Mouse (Mus musculus) cerebellum, adult 2 months (tissue): Measurements from ENCODE around the gene Ggt7.

Source experiments
- CTCF ChIP-seq: fragments of 200-500 bp; IDR thresholded peaks from 2 replicates; pipeline ENCODE4 v1.5.1; 2011; ENCODE audit warnings: low read depth, mild to moderate bottlenecking, control low read depth, low read length, moderate library complexity, borderline replicate concordance; ENCODE audit not compliant: insufficient read depth
- POLR2A ChIP-seq: fragments of 200-500 bp; IDR thresholded peaks from 2 replicates; pipeline ENCODE4 v1.6.1; 2011; ENCODE audit warnings: low read length, control low read depth, borderline replicate concordance; ENCODE audit not compliant: insufficient read depth

- TF ChIP-seq CTCF = peak; percentile 85
- no peak for TF ChIP-seq POLR2A
These were observed 2.1 kb downstream of the Ggt7 start for GRCm38 (mm10) chr2:155515941-155516340.
